Mouse (Mus musculus): ENCODE measurements around the gene Actg1.
A peak's percentile ranks its signal among the peaks of the same experiment; 100 is the strongest.

The Actg1 gene

GRCm38 (mm10) chr11:120313906-120314685 lies 34.2 kb downstream of the Actg1 start:
- no peak for DNase-seq (ENCODE audit: extremely low read depth, insufficient read length, low spot score)

GRCm38 (mm10) chr11:120312069-120312468 lies 36.3 kb downstream of the Actg1 start:
- DNase-seq (ENCODE audit: extremely low read depth, insufficient read length, low spot score) = no peak

GRCm38 (mm10) chr11:120311561-120311960 lies 36.8 kb downstream of the Actg1 start:
- no peak for DNase-seq (ENCODE audit: extremely low read depth, insufficient read length, low spot score)

- peak; percentile 82 for DNase-seq (ENCODE audit: extremely low read depth, insufficient read length, low spot score)
Measured at GRCm38 (mm10) chr11:120310813-120311312, 37.5 kb downstream of the Actg1 start.

GRCm38 (mm10) chr11:120308441-120309320 lies 39.7 kb downstream of the Actg1 start:
- no peak for DNase-seq (ENCODE audit: extremely low read depth, insufficient read length, low spot score)

GRCm38 (mm10) chr11:120307566-120308430 lies 40.5 kb downstream of the Actg1 start:
- DNase-seq (ENCODE audit: extremely low read depth, insufficient read length, low spot score) = peak; percentile 69

- DNase-seq (ENCODE audit: extremely low read depth, insufficient read length, low spot score) = no peak
Measured at GRCm38 (mm10) chr11:120307132-120307413, 41.3 kb downstream of the Actg1 start.

GRCm38 (mm10) chr11:120306366-120307131 lies 41.8 kb downstream of the Actg1 start:
- no peak for DNase-seq (ENCODE audit: extremely low read depth, insufficient read length, low spot score)

GRCm38 (mm10) chr11:120305535-120306365 lies 42.6 kb downstream of the Actg1 start:
- no peak for DNase-seq (ENCODE audit: extremely low read depth, insufficient read length, low spot score)

- DNase-seq (ENCODE audit: extremely low read depth, insufficient read length, low spot score) = peak; percentile 84
Measured at GRCm38 (mm10) chr11:120304886-120305534, 43.3 kb downstream of the Actg1 start.

GRCm38 (mm10) chr11:120304350-120304694 lies 44.0 kb downstream of the Actg1 start:
- no peak for DNase-seq (ENCODE audit: extremely low read depth, insufficient read length, low spot score)

- DNase-seq (ENCODE audit: extremely low read depth, insufficient read length, low spot score) = no peak
Measured at GRCm38 (mm10) chr11:120303559-120304349, 44.6 kb downstream of the Actg1 start.

- DNase-seq (ENCODE audit: extremely low read depth, insufficient read length, low spot score) = no peak
Measured at GRCm38 (mm10) chr11:120303119-120303518, 45.2 kb downstream of the Actg1 start.

- no peak for DNase-seq (ENCODE audit: extremely low read depth, insufficient read length, low spot score)
Measured at GRCm38 (mm10) chr11:120299484-120299883, 48.9 kb downstream of the Actg1 start.

GRCm38 (mm10) chr11:120298441-120299141 lies 49.8 kb downstream of the Actg1 start:
- DNase-seq (ENCODE audit: extremely low read depth, insufficient read length, low spot score) = no peak

GRCm38 (mm10) chr11:120297767-120298166 lies 50.6 kb downstream of the Actg1 start:
- DNase-seq (ENCODE audit: extremely low read depth, insufficient read length, low spot score) = no peak
